Mouse (Mus musculus) MEL (cell line): ENCODE data around the gene Defb28. TPM values are rescaled to one million over a fixed set of nuclear protein-coding genes. Genes with fewer than 3 reads are reported as not detected.
A peak's percentile ranks its signal among the peaks of the same experiment; 100 is the strongest.

Experiments
- DNase-seq: peaks from one replicate; pipeline ENCODE4 v3.0.0; 2011; ENCODE audit warnings: low read depth, low spot score
- H3K27ac ChIP-seq: 2 replicates; pipeline ENCODE4 v1.5.1; 2012; ENCODE audit warnings: low read depth, mild to moderate bottlenecking, control low read depth, low read length, moderate library complexity; ENCODE audit not compliant: control insufficient read depth
- H3K27me3 ChIP-seq, 2 experiments: fragments of 150-350 bp in 1 of 2; sonication (generic) in 1 of 2; 2 replicates each; pipeline ENCODE4 v1.6.1; 2012; ENCODE audit warnings: low read length in 2 of 2, mild to moderate bottlenecking in 2 of 2, improper control_type of control experiment in 1 of 2, moderate library complexity in 1 of 2; ENCODE audit not compliant: insufficient read depth in 2 of 2, control insufficient read depth in 1 of 2
- H3K36me3 ChIP-seq, 2 experiments: 2 replicates each; pipeline ENCODE4 v1.6.1; 2012 to 2014; ENCODE audit warnings: low read length in 2 of 2, improper control_type of control experiment in 1 of 2, inconsistent platforms in 1 of 2, mild to moderate bottlenecking in 1 of 2; ENCODE audit not compliant: insufficient read depth in 2 of 2, control insufficient read depth in 1 of 2
- H3K4me1 ChIP-seq, 2 experiments: fragments of 150-350 bp in 1 of 2; sonication (generic) in 1 of 2; 2 replicates each; pipeline ENCODE4 v1.6.1; 2012; ENCODE audit warnings: low read length in 2 of 2, improper control_type of control experiment in 1 of 2, mild to moderate bottlenecking in 1 of 2; ENCODE audit not compliant: insufficient read depth in 2 of 2, control insufficient read depth in 1 of 2
- H3K4me3 ChIP-seq, 2 experiments: fragments of 150-350 bp in 1 of 2; sonication (generic) in 1 of 2; 2 replicates each; pipeline ENCODE4 v1.5.1; 2012; ENCODE audit warnings: low read depth in 2 of 2, low read length in 2 of 2, mild to moderate bottlenecking in 2 of 2, moderate library complexity in 2 of 2, control low read depth in 1 of 2, improper control_type of control experiment in 1 of 2; ENCODE audit not compliant: control insufficient read depth in 1 of 2, insufficient read depth in 1 of 2
- H3K79me2 ChIP-seq: 2 replicates; pipeline ENCODE4 v1.6.1; 2012; ENCODE audit warnings: mild to moderate bottlenecking, low read length, moderate library complexity; ENCODE audit not compliant: control insufficient read depth, poor library complexity, insufficient read depth
- H3K9ac ChIP-seq: 2 replicates; pipeline ENCODE4 v1.6.1; 2012; ENCODE audit warnings: low read depth, mild to moderate bottlenecking, control low read depth, low read length, moderate library complexity; ENCODE audit not compliant: control insufficient read depth, poor library complexity, severe bottlenecking
- H3K9me3 ChIP-seq: fragments of 150-350 bp; sonication (generic); replicated peaks from 2 replicates; pipeline ENCODE4 v1.6.1; 2012; ENCODE audit warnings: mild to moderate bottlenecking, low read length, improper control_type of control experiment, moderate library complexity; ENCODE audit not compliant: insufficient read depth
- ETS1 ChIP-seq: IDR thresholded peaks from 2 replicates; pipeline ENCODE4 v1.6.1; 2012; ENCODE audit warnings: low read depth, mild to moderate bottlenecking, inconsistent platforms, low read length, improper control_type of control experiment, moderate library complexity
- GABPA ChIP-seq: IDR thresholded peaks from 2 replicates; pipeline ENCODE4 v1.6.1; 2012; ENCODE audit warnings: low read depth, mild to moderate bottlenecking, inconsistent platforms, low read length, improper control_type of control experiment, moderate library complexity
- JUND ChIP-seq: IDR thresholded peaks from 2 replicates; pipeline ENCODE4 v1.6.1; 2011; ENCODE audit warnings: low read depth, mild to moderate bottlenecking, improper control_type of control experiment, low read length
- MAFK ChIP-seq: IDR thresholded peaks from 2 replicates; pipeline ENCODE4 v1.6.1; 2011; ENCODE audit warnings: low read depth, mild to moderate bottlenecking, low read length, improper control_type of control experiment, borderline replicate concordance
- MAZ ChIP-seq: IDR thresholded peaks from 2 replicates; pipeline ENCODE4 v1.6.1; 2012; ENCODE audit warnings: low read depth, mild to moderate bottlenecking, inconsistent platforms, low read length, improper control_type of control experiment
- MEF2A ChIP-seq: IDR thresholded peaks from 2 replicates; pipeline ENCODE4 v1.6.1; 2014; ENCODE audit warnings: low read depth, mild to moderate bottlenecking, inconsistent platforms, low read length, improper control_type of control experiment; ENCODE audit not compliant: poor library complexity, insufficient replicate concordance, severe bottlenecking; ENCODE audit errors: extremely low read depth
- MXI1 ChIP-seq: IDR thresholded peaks from 2 replicates; pipeline ENCODE4 v1.6.1; 2011; ENCODE audit warnings: mild to moderate bottlenecking, low read depth, low read length, improper control_type of control experiment
- MYB ChIP-seq: IDR thresholded peaks from 2 replicates; pipeline ENCODE4 v1.6.1; 2011; ENCODE audit warnings: mild to moderate bottlenecking, low read depth, low read length, improper control_type of control experiment
- MYC ChIP-seq: IDR thresholded peaks from 2 replicates; pipeline ENCODE4 v1.6.1; 2011; ENCODE audit warnings: low read depth, mild to moderate bottlenecking, low read length, improper control_type of control experiment, moderate library complexity
- NELFE ChIP-seq: IDR thresholded peaks from 2 replicates; pipeline ENCODE4 v1.6.1; 2011; ENCODE audit warnings: low read depth, low read length, improper control_type of control experiment
- NRF1 ChIP-seq: IDR thresholded peaks from 2 replicates; pipeline ENCODE4 v1.6.1; 2014; ENCODE audit warnings: low read depth, mild to moderate bottlenecking, inconsistent platforms, low read length, improper control_type of control experiment, moderate library complexity; ENCODE audit not compliant: poor library complexity, insufficient read depth, severe bottlenecking
- POLR2A ChIP-seq, 2 experiments: IDR thresholded peaks; 2 replicates each; pipeline ENCODE4 v1.6.1; 2011 to 2012; ENCODE audit warnings: low read length in 2 of 2, mild to moderate bottlenecking in 2 of 2, control low read depth in 1 of 2, improper control_type of control experiment in 1 of 2, low read depth in 1 of 2, moderate library complexity in 1 of 2; ENCODE audit not compliant: control insufficient read depth in 1 of 2, insufficient read depth in 1 of 2, poor library complexity in 1 of 2
- POLR2AphosphoS2 ChIP-seq: IDR thresholded peaks from 2 replicates; pipeline ENCODE4 v1.6.1; 2011; ENCODE audit warnings: low read length, improper control_type of control experiment
- POLR2AphosphoS5 ChIP-seq: IDR thresholded peaks from 2 replicates; pipeline ENCODE4 v1.6.1; 2012; ENCODE audit warnings: low read depth, borderline replicate concordance, mild to moderate bottlenecking, inconsistent platforms, low read length, moderate library complexity, mixed read lengths
- RCOR1 ChIP-seq: IDR thresholded peaks from 2 replicates; pipeline ENCODE4 v1.6.1; 2012; ENCODE audit warnings: low read depth, mild to moderate bottlenecking, inconsistent platforms, low read length, improper control_type of control experiment
- ZC3H11A ChIP-seq: IDR thresholded peaks from 2 replicates; pipeline ENCODE4 v1.6.1; 2012; ENCODE audit warnings: low read depth, mild to moderate bottlenecking, inconsistent platforms, low read length, improper control_type of control experiment
- ZMIZ1 ChIP-seq: IDR thresholded peaks from 2 replicates; pipeline ENCODE4 v1.6.1; 2012; ENCODE audit warnings: low read depth, mild to moderate bottlenecking, inconsistent platforms, low read length, improper control_type of control experiment, moderate library complexity
- polyA plus RNA-seq, 2 experiments: library from polyadenylated mRNA; stranded (reverse) in 1 of 2; unstranded in 1 of 2; fragments of >175 nt in 1 of 2; fragments of >200 nt in 1 of 2; gene quantifications; 2 replicates each; pipeline versions ENCODE4 v1.2.1 to v1.2.4; 2012; ENCODE audit warnings: low replicate concordance in 2 of 2, low read depth in 1 of 2; ENCODE audit not compliant: insufficient read length in 2 of 2, insufficient read depth in 1 of 2, missing spikeins in 1 of 2
- total RNA-seq: library from RNA; depleted of rRNA; stranded (reverse); fragments of 300-350 nt; gene quantifications from 2 replicates; pipeline ENCODE4 v1.2.3, GENCODE M21; 2012

Defb28 gene
- total and polyA plus RNA-seq, 3 experiments: not detected

GRCm38 (mm10) chr2:152476763-152477162 is 41.3 kb upstream of the Defb28 start, which contains the start of gene Defb20:
Gene Defb20, plus strand, starts transcription at chr2:152477063.
- TF ChIP-seq NRF1: no peak
- no peak for TF ChIP-seq MYC
- no peak for TF ChIP-seq MYB
- no peak for TF ChIP-seq GABPA
- TF ChIP-seq RCOR1: no peak
- no peak for TF ChIP-seq POLR2AphosphoS2
- TF ChIP-seq POLR2AphosphoS5: no peak
- no peak for TF ChIP-seq ZMIZ1
- no peak for TF ChIP-seq MAZ
- TF ChIP-seq, all 39 proteins: peak for 0
- Histone ChIP-seq H3K9ac (no peak within 1 kb of the TSS), H3K4me3 (no peak within 1 kb of the TSS), H3K79me2 (no peaks in the 10 kb centered on the region), H3K4me1 (no peaks in the 10 kb centered on the region), H3K36me3 (no peaks in the 10 kb centered on the region), H3K27me3 (peaks cover 4 to 11% of the 10 kb centered on the region in 2 experiments), H3K9me3 (no peaks in the 10 kb centered on the region), H3K27ac (no peak within 1 kb of the TSS)
- no peak for DNase-seq

DNA sequence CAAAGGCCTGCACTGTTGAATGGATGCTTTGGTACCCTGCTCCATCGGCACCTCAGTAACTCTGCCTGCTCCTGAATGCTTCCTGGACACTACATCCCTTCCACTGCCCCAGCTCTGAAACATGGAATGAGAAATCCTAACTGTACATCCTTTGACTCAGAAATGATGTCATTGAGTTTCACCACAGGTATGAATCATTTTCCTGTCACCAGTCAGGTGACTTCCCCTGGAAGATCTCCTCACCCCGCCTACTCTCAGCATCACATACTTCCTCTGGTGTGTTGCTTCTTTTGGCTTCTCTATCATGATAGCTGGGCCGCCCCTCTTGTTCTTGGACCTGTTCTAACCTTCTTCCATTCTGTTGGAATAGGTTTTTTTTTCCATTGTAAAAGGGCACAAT is 37.2 kb upstream of the Defb28 start:
- no peaks in the 10 kb centered on the region for H3K4me1 ChIP-seq
- H3K79me2 ChIP-seq: no peaks in the 10 kb centered on the region
- DNase-seq: peak; percentile 14
- H3K4me3 ChIP-seq: no peak overlapping the region
- no peaks in the 10 kb centered on the region for H3K9me3 ChIP-seq
- peaks cover 4 to 7% of the 10 kb centered on the region in 2 experiments for H3K27me3 ChIP-seq
- H3K36me3 ChIP-seq: no peaks in the 10 kb centered on the region
- TF ChIP-seq ZC3H11A: no peak
- TF ChIP-seq MEF2A: no peak
- no peak for TF ChIP-seq MAFK
- no peak for TF ChIP-seq RCOR1
- TF ChIP-seq MAZ: no peak
- no peak for TF ChIP-seq POLR2AphosphoS2
- no peak for TF ChIP-seq JUND
- no peak for TF ChIP-seq POLR2A (IDR thresholded peaks at IDR 0.05; ENCODE audit: control insufficient read depth in 1 of 2, insufficient read depth in 1 of 2, low read depth in 1 of 2, low read length in 2 of 2, poor library complexity in 1 of 2)
- no peak for TF ChIP-seq NELFE
- no peak for TF ChIP-seq ETS1
- no peak for TF ChIP-seq MXI1
- no peak overlapping the region for H3K27ac ChIP-seq
- no peak overlapping the region for H3K9ac ChIP-seq
